Mouse (Mus musculus): ENCODE results near the gene Acot4.

GRCm38 (mm10) chr12:84025888-84026287, 12.3 kb upstream of the Acot4 start:
- no peak for TF ChIP-seq CTCF (IDR thresholded peaks at IDR 0.05; ENCODE audit: borderline replicate concordance, insufficient read depth, low read length)
- no peak for TF ChIP-seq POLR2A (IDR thresholded peaks at IDR 0.05; ENCODE audit: low read depth, low read length)

All from embryonic fibroblast, embryonic 13.5 days (primary cell).